Mouse (Mus musculus) brain, embryonic 14.5 days (tissue): ENCODE data around the gene Tsfm.

Experiments used
- CTCF ChIP-seq: fragments of 200-500 bp; IDR thresholded peaks from 2 replicates; pipeline ENCODE4 v1.5.1; 2012; ENCODE audit warnings: inconsistent platforms, mild to moderate bottlenecking, moderate library complexity, borderline replicate concordance; ENCODE audit not compliant: insufficient read depth, insufficient read length; ENCODE audit errors: extremely low read depth
- POLR2A ChIP-seq: fragments of 200-500 bp; IDR thresholded peaks from 2 replicates; pipeline ENCODE4 v1.6.1; 2012; ENCODE audit warnings: mild to moderate bottlenecking, inconsistent platforms, borderline replicate concordance; ENCODE audit not compliant: poor library complexity, insufficient read depth, insufficient read length, severe bottlenecking; ENCODE audit errors: extremely low read depth

DNA sequence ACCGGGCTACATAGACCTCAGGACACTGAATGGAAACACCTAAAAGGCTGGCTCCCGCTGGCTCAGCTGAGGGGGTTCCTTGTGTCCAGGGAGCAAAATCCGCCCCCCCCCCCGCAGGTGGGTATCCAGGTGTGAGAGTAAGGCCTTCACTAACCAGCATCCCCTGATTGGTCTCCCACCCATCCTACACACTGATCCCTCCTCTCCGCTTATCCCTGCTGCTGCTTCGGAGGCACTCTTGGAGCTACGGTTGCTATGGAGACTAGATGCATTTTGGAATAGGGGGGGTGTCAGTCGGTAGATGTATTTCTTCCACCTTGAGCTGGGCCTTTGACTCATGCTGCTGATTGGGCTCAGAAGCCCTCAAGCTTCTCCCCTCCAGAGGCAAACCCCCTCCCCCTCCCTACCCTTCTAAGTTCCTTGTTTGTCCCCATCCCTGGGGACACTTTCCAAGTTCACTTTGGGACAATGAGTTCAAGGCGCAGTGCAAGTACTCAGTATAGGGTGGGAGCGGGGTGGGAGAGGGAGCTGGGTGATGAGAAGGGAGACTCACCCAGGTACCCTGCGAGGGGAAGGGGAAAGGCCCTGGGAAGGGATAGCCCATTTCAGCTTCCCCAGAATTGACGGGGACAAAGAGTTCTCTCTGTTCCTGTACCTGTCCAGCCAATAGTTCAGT, 47.5 kb upstream of the Tsfm start:
- no peak for TF ChIP-seq CTCF
- TF ChIP-seq POLR2A: no peak
